Mouse (Mus musculus) megakaryocyte, embryonic 14.5 days (primary cell): ENCODE results near the gene Ptdss2.

Experiments used
- FLI1 ChIP-seq: IDR thresholded peaks from 2 replicates; pipeline ENCODE4 v1.6.1; 2012; ENCODE audit warnings: low read length, inconsistent platforms, mixed read lengths
- GATA1 ChIP-seq: IDR thresholded peaks from 3 replicates; pipeline ENCODE4 v1.6.1; 2012; ENCODE audit warnings: mixed read lengths, low read length, inconsistent platforms, borderline replicate concordance

- TF ChIP-seq GATA1 (no peak), FLI1 (no peak)
Measured at GRCm38 (mm10) chr7:141123517-141123856, 1.3 kb downstream of the Ptdss2 start.
